Comparison of ENCODE assay signal across 7 mouse cellular contexts in genomic region chr2:119408278-119408677, GRCm38 (mm10). TPM values are rescaled to one million over a fixed set of nuclear protein-coding genes. Genes with fewer than 3 reads are reported as not detected.
A peak's percentile ranks its signal among the peaks of the same experiment; 100 is the strongest.
DNase-seq lines count a peak whose midpoint lies in the region; ATAC-seq lines count a peak whose summit lies in the region.

No protein-coding gene starts in this region.

- DNase-seq in limb, embryonic 10.5 days (ENCODE audit: low spot score) = no peak
- peak; percentile 66 for DNase-seq in kidney, postnatal 14 days
- DNase-seq in frontal cortex, adult 2 months (ENCODE audit: extremely low spot score in 1 of 2, low spot score in 1 of 2) = no peak
- DNase-seq in retina, embryonic 14.5 days (ENCODE audit: low spot score) = no peak

- H3K27ac ChIP-seq in limb, embryonic 12.5 days = 0 out of 2 replicates have a peak overlapping the region, but pooled peaks have one; percentile 47
- H3K27ac ChIP-seq in limb, embryonic 10.5 days = no peak overlapping the region
- peak overlapping the region; percentile 83 for H3K27ac ChIP-seq in heart, embryonic 13.5 days (replicated peaks)
- H3K27ac ChIP-seq in stomach, embryonic 14.5 days (ENCODE audit: low read length) = peak overlapping the region; percentile 22; the same call in 1 of the 2 replicates

- H3K9ac ChIP-seq in limb, embryonic 12.5 days (replicated peaks) = no peak overlapping the region
- H3K9ac ChIP-seq in heart, embryonic 13.5 days = no peak overlapping the region
- H3K9ac ChIP-seq in stomach, embryonic 14.5 days (replicated peaks; ENCODE audit: low read depth, low read length) = no peak overlapping the region

- no peaks in the 10 kb centered on the region for H3K4me1 ChIP-seq in limb, embryonic 12.5 days (replicated peaks)
- H3K4me1 ChIP-seq in limb, embryonic 10.5 days = no peaks in the 10 kb centered on the region
- H3K4me1 ChIP-seq in heart, embryonic 13.5 days = peaks cover 12% of the 10 kb centered on the region; the same call in 1 of the 2 replicates
- no peaks in the 10 kb centered on the region for H3K4me1 ChIP-seq in stomach, embryonic 14.5 days (ENCODE audit: control insufficient read depth, insufficient read depth, low read length)

- 71% methylated on average over 8 of the region's 8 CpGs for WGBS in limb, embryonic 12.5 days
- WGBS in limb, embryonic 10.5 days = 76% methylated on average over 8 of the region's 8 CpGs
- WGBS in heart, embryonic 13.5 days = 63% methylated on average over 8 of the region's 8 CpGs
- WGBS in stomach, embryonic 14.5 days = 57% methylated on average over 8 of the region's 8 CpGs

- no peaks in the 10 kb centered on the region for H3K27me3 ChIP-seq in limb, embryonic 12.5 days
- H3K27me3 ChIP-seq in limb, embryonic 10.5 days (ENCODE audit: low read depth, poor library complexity, severe bottlenecking) = no peaks in the 10 kb centered on the region
- no peaks in the 10 kb centered on the region for H3K27me3 ChIP-seq in heart, embryonic 13.5 days (replicated peaks)
- H3K27me3 ChIP-seq in stomach, embryonic 14.5 days (ENCODE audit: control insufficient read depth, insufficient read depth, low read length) = no peaks in the 10 kb centered on the region

- no peak for ATAC-seq in limb, embryonic 12.5 days (ENCODE audit: insufficient number of reproducible peaks, insufficient read depth, low FRiP score, low TSS enrichment, low read depth)
- ATAC-seq in heart, embryonic 13.5 days (ENCODE audit: extremely low read depth, insufficient number of reproducible peaks, low FRiP score, low TSS enrichment) = no peak
- no peak for ATAC-seq in stomach, embryonic 14.5 days (ENCODE audit: insufficient number of reproducible peaks, insufficient read depth, low FRiP score, low read depth)

- no peaks in the 10 kb centered on the region for H3K9me3 ChIP-seq in limb, embryonic 12.5 days
- H3K9me3 ChIP-seq in limb, embryonic 10.5 days (replicated peaks) = no peaks in the 10 kb centered on the region
- no peaks in the 10 kb centered on the region for H3K9me3 ChIP-seq in heart, embryonic 13.5 days
- H3K9me3 ChIP-seq in stomach, embryonic 14.5 days (ENCODE audit: control insufficient read depth, low read depth, low read length) = no peaks in the 10 kb centered on the region

- no peak overlapping the region for H3K4me2 ChIP-seq in limb, embryonic 12.5 days
- no peak overlapping the region for H3K4me2 ChIP-seq in heart, embryonic 13.5 days
- H3K4me2 ChIP-seq in stomach, embryonic 14.5 days (replicated peaks; ENCODE audit: low read depth, low read length) = no peak overlapping the region

- peaks cover 84% of the 10 kb centered on the region for H3K36me3 ChIP-seq in limb, embryonic 12.5 days
- peaks cover 94% of the 10 kb centered on the region for H3K36me3 ChIP-seq in limb, embryonic 10.5 days
- peaks cover 92% of the 10 kb centered on the region for H3K36me3 ChIP-seq in heart, embryonic 13.5 days
- peaks cover 40% of the 10 kb centered on the region for H3K36me3 ChIP-seq in stomach, embryonic 14.5 days (ENCODE audit: control insufficient read depth, insufficient read depth, low read length)

- H3K4me3 ChIP-seq in limb, embryonic 12.5 days (replicated peaks) = no peak overlapping the region
- H3K4me3 ChIP-seq in limb, embryonic 10.5 days = no peak overlapping the region
- H3K4me3 ChIP-seq in heart, embryonic 13.5 days = no peak overlapping the region
- H3K4me3 ChIP-seq in stomach, embryonic 14.5 days (ENCODE audit: low read depth, low read length) = no peak overlapping the region

RNA-seq across cellular contexts. Expression of gene Chac1, which starts 57.2 kb away (rescaled TPM):
- 0.45 and 0.68 TPM in 2 replicates for polyA plus RNA-seq in limb, embryonic 12.5 days (2016; fragmentation: Nextera tagmentation; extraction: Ambion mirVana)
- 0.62 and 0.86 TPM in 2 replicates for polyA plus RNA-seq in limb, embryonic 10.5 days (2016; fragmentation: Nextera tagmentation; extraction: Ambion mirVana)
- polyA plus RNA-seq in heart, embryonic 13.5 days (2015; fragmentation: Nextera tagmentation; extraction: Ambion mirVana) = 0.35 and 0.78 TPM in 2 replicates
- polyA plus RNA-seq in stomach, embryonic 14.5 days (2014; fragmentation: Nextera tagmentation; extraction: Ambion mirVana) = 0.20 TPM in 2 replicates
- polyA plus RNA-seq in frontal cortex, adult 2 months (2012; rRNA removed) = 7.1 and 7.6 TPM in 2 replicates
